ENCODE assay signal across 9 mouse cellular contexts in the genomic region with DNA sequence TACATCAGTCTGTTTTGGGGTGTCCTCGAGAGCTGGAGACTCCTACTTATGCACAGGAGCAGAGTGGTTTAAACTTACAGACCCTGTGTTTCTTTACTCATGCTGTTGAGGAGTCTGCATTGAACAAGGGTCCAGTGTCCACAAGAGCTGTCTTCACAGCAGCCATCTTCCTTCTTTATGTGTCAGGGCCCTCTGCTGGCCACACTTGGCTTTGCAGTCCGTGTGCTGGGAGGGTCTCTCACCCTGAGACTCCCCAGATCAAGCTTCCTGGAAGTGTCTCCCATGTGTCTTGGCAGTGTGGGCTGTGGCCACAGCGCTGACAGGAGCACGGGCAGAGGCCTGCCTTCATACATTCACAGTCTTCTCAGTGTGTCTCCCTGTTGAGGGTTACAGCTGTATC. TPM values are rescaled to one million over a fixed set of nuclear protein-coding genes. Genes with fewer than 3 reads are reported as not detected.
DNase-seq lines count a peak whose midpoint lies in the region; ATAC-seq lines count a peak whose summit lies in the region.
"Had no signal": no experiment of that assay in that cellular context is flagged by ENCODE, and none has a peak within 500 bp of the region (broad histone marks: within the 10 kb centered on the region; RNA-seq: fewer than 3 reads in every experiment).

No protein-coding gene starts in this region.

- H3K4me3 ChIP-seq in heart, embryonic 12.5 days = no peak overlapping the region
- H3K4me3 ChIP-seq in embryonic facial prominence, embryonic 14.5 days (ENCODE audit: low read depth, low read length) = no peak overlapping the region
- H3K4me3 ChIP-seq in neural tube, embryonic 11.5 days (ENCODE audit: low read depth, low read length) = no peak overlapping the region
- H3K4me3 ChIP-seq: liver, embryonic 15.5 days had no signal

- no peak overlapping the region for H3K4me2 ChIP-seq in heart, embryonic 12.5 days
- no peak overlapping the region for H3K4me2 ChIP-seq in embryonic facial prominence, embryonic 14.5 days (ENCODE audit: low read depth, low read length)
- no peak overlapping the region for H3K4me2 ChIP-seq in neural tube, embryonic 11.5 days (ENCODE audit: low read depth)
- H3K4me2 ChIP-seq: liver, embryonic 15.5 days had no signal

- 18% methylated on average over 4 of the region's 4 CpGs for WGBS in heart, embryonic 12.5 days
- WGBS in embryonic facial prominence, embryonic 14.5 days = 32% methylated on average over 4 of the region's 4 CpGs
- 17% methylated on average over 4 of the region's 4 CpGs for WGBS in neural tube, embryonic 11.5 days

- no peaks in the 10 kb centered on the region for H3K4me1 ChIP-seq in heart, embryonic 12.5 days (replicated peaks)
- H3K4me1 ChIP-seq in embryonic facial prominence, embryonic 14.5 days (ENCODE audit: control insufficient read depth, insufficient read depth, low read length) = no peaks in the 10 kb centered on the region
- no peaks in the 10 kb centered on the region for H3K4me1 ChIP-seq in neural tube, embryonic 11.5 days (ENCODE audit: control insufficient read depth, insufficient read depth, low read length)
- H3K4me1 ChIP-seq: liver, embryonic 15.5 days had no signal

- no peak overlapping the region for H3K9ac ChIP-seq in heart, embryonic 12.5 days
- no peak overlapping the region for H3K9ac ChIP-seq in embryonic facial prominence, embryonic 14.5 days (ENCODE audit: low read depth, low read length)
- no peak overlapping the region for H3K9ac ChIP-seq in neural tube, embryonic 11.5 days (ENCODE audit: low read length)
- H3K9ac ChIP-seq: liver, embryonic 15.5 days had no signal

- peaks cover 25% of the 10 kb centered on the region for H3K36me3 ChIP-seq in heart, embryonic 12.5 days
- H3K36me3 ChIP-seq in embryonic facial prominence, embryonic 14.5 days (ENCODE audit: control insufficient read depth, insufficient read depth, low read length) = peaks cover 20% of the 10 kb centered on the region
- H3K36me3 ChIP-seq in neural tube, embryonic 11.5 days (ENCODE audit: control insufficient read depth, insufficient read depth, low read length) = no peaks in the 10 kb centered on the region

- H3K27me3 ChIP-seq in heart, embryonic 12.5 days (replicated peaks) = no peaks in the 10 kb centered on the region
- H3K27me3 ChIP-seq in embryonic facial prominence, embryonic 14.5 days (replicated peaks; ENCODE audit: control insufficient read depth, insufficient read depth, low read length) = no peaks in the 10 kb centered on the region
- no peaks in the 10 kb centered on the region for H3K27me3 ChIP-seq in neural tube, embryonic 11.5 days (ENCODE audit: control insufficient read depth, insufficient read depth, low read length)
- H3K27me3 ChIP-seq: liver, embryonic 15.5 days had no signal

- H3K27ac ChIP-seq in heart, embryonic 12.5 days (ENCODE audit: poor library complexity, severe bottlenecking) = no peak overlapping the region
- H3K27ac ChIP-seq in embryonic facial prominence, embryonic 14.5 days (replicated peaks; ENCODE audit: low read depth, low read length) = no peak overlapping the region
- no peak overlapping the region for H3K27ac ChIP-seq in neural tube, embryonic 11.5 days (ENCODE audit: low read depth, low read length)
- H3K27ac ChIP-seq: liver, embryonic 15.5 days had no signal

- peak; percentile 39; the same call in 1 of the 2 replicates for ATAC-seq in heart, embryonic 12.5 days (ENCODE audit: insufficient number of reproducible peaks, low FRiP score)
- no peak; the same call in 1 of the 2 replicates for ATAC-seq in embryonic facial prominence, embryonic 14.5 days (ENCODE audit: low read depth)
- no peak for ATAC-seq in neural tube, embryonic 11.5 days (ENCODE audit: insufficient read depth, low FRiP score, low TSS enrichment)

- no peak for DNase-seq in heart, adult 9 months (ENCODE audit: low spot score in 2 of 2)
- DNase-seq in B cell, adult 2 months = peak; percentile 41 to 46
- DNase-seq in R1 (ENCODE audit: low read depth, low spot score) (peak; percentile 70), adipocyte (ENCODE audit: low spot score) (no peak)
- peak; percentile 33 for DNase-seq in embryonic facial prominence, embryonic 14.5 days (ENCODE audit: low spot score)
- DNase-seq in kidney, postnatal 36 days = peak; percentile 17 to 66
- peak; percentile 72 for DNase-seq in neural tube, embryonic 11.5 days (ENCODE audit: low spot score)

- H3K9me3 ChIP-seq in heart, embryonic 12.5 days (replicated peaks) = no peaks in the 10 kb centered on the region
- H3K9me3 ChIP-seq in embryonic facial prominence, embryonic 14.5 days (ENCODE audit: control insufficient read depth, low read length) = no peaks in the 10 kb centered on the region
- no peaks in the 10 kb centered on the region for H3K9me3 ChIP-seq in neural tube, embryonic 11.5 days (ENCODE audit: control insufficient read depth, low read length)
- H3K9me3 ChIP-seq: liver, embryonic 15.5 days had no signal

RNA-seq across cellular contexts. Expression of a gene that starts 48.0 kb away (rescaled TPM):
- polyA plus RNA-seq in heart, embryonic 12.5 days (2016; fragmentation: Nextera tagmentation; extraction: Ambion mirVana) = 17.2 and 18.2 TPM in 2 replicates
- 21.5 and 24.3 TPM in 2 replicates for polyA plus RNA-seq in embryonic facial prominence, embryonic 14.5 days (2014; fragmentation: Nextera tagmentation; extraction: Ambion mirVana)
- polyA plus RNA-seq in neural tube, embryonic 11.5 days (2014; fragmentation: Nextera tagmentation; extraction: Ambion mirVana) = 24.8 and 25.3 TPM in 2 replicates

Comparison
In these comparisons a context has a peak if more than half of its experiments do, and no peak if none do; other contexts are left out.
1. DNase-seq: peak in B cell, adult 2 months (2 of 2), R1 (single experiment), embryonic facial prominence, embryonic 14.5 days (single experiment), kidney, postnatal 36 days (2 of 2) and neural tube, embryonic 11.5 days (single experiment); none in heart, adult 9 months (0 of 2) and adipocyte (single experiment).